Mouse (Mus musculus) heart, embryonic 14.5 days (tissue): ENCODE measurements at regions not wholly inside any gene's neighbourhood (a gene's known extent, or its start where the extent isn't known, plus 50 kb on each side); places are given as distances from the start of the nearest gene placed in this dataset.

Source experiments
- ATAC-seq: fragments of 200-750 bp; cut with Nextera tagmentation; 2 replicates; pipeline ENCODE4 v1.8.0; 2017; ENCODE audit warnings: low read depth, moderate TSS enrichment; ENCODE audit not compliant: insufficient number of reproducible peaks, insufficient read depth, low FRiP score
- H3K27ac ChIP-seq, 2 experiments: fragments of 200-500 bp in 1 of 2; fragments of 300-500 bp in 1 of 2; sonication (generic) in 1 of 2; replicated peaks in 1 of 2; 2 replicates each; pipeline ENCODE4 v1.5.1; 2012 to 2014; ENCODE audit warnings: low read depth in 2 of 2, low read length in 2 of 2, control low read depth in 1 of 2, mild to moderate bottlenecking in 1 of 2, mixed read lengths in 1 of 2; ENCODE audit not compliant: control insufficient read depth in 1 of 2, insufficient read depth in 1 of 2
- H3K27me3 ChIP-seq: fragments of 300-500 bp; sonication (generic); 2 replicates; pipeline ENCODE4 v1.6.1; 2014; ENCODE audit warnings: mild to moderate bottlenecking, low read length, control low read depth; ENCODE audit not compliant: control insufficient read depth, insufficient read depth
- H3K36me3 ChIP-seq: fragments of 300-500 bp; sonication (generic); 2 replicates; pipeline ENCODE4 v1.6.1; 2014; ENCODE audit warnings: mild to moderate bottlenecking, control low read depth, low read length, mixed read lengths; ENCODE audit not compliant: control insufficient read depth, insufficient read depth
- H3K4me1 ChIP-seq, 2 experiments: fragments of 200-500 bp in 1 of 2; fragments of 300-500 bp in 1 of 2; sonication (generic) in 1 of 2; 2 replicates each; pipeline ENCODE4 v1.6.1; 2012 to 2014; ENCODE audit warnings: low read length in 2 of 2, control low read depth in 1 of 2, mixed read lengths in 1 of 2; ENCODE audit not compliant: control insufficient read depth in 2 of 2, insufficient read depth in 2 of 2
- H3K4me2 ChIP-seq: fragments of 300-500 bp; sonication (generic); 2 replicates; pipeline ENCODE4 v1.6.1; 2014; ENCODE audit warnings: mild to moderate bottlenecking, low read length
- H3K4me3 ChIP-seq, 2 experiments: fragments of 200-500 bp in 1 of 2; fragments of 300-500 bp in 1 of 2; sonication (generic) in 1 of 2; 2 replicates each; pipeline ENCODE4 v1.5.1; 2012 to 2014; ENCODE audit warnings: low read length in 2 of 2, mild to moderate bottlenecking in 2 of 2, control low read depth in 1 of 2, low read depth in 1 of 2, moderate library complexity in 1 of 2; ENCODE audit not compliant: control insufficient read depth in 1 of 2, insufficient read depth in 1 of 2
- H3K9ac ChIP-seq: fragments of 300-500 bp; sonication (generic); 2 replicates; pipeline ENCODE4 v1.6.1; 2014; ENCODE audit warnings: mild to moderate bottlenecking, low read length
- H3K9me3 ChIP-seq: fragments of 300-500 bp; sonication (generic); 2 replicates; pipeline ENCODE4 v1.6.1; 2016; ENCODE audit warnings: low read length, control low read depth; ENCODE audit not compliant: control insufficient read depth
- WGBS: fragments of 180-500 bp; shearing (Covaris S2); extraction: QIAGEN DNeasy Blood & Tissue Kit; methylation state at CpG from one replicate; pipeline ENCODE4 v1.1.7; 2014; 5-methylcytosine and 5-hydroxymethylcytosine counted together

- Histone ChIP-seq H3K27me3 (no peaks in the 10 kb centered on the region), H3K4me2 (no peak overlapping the region), H3K4me3 (no peak overlapping the region), H3K27ac (no peak overlapping the region), H3K4me1 (peaks cover 6 to 7% of the 10 kb centered on the region in 2 experiments; a peak in 2 of 4 replicates), H3K9me3 (no peaks in the 10 kb centered on the region; the same call in 1 of the 2 replicates), H3K36me3 (no peaks in the 10 kb centered on the region), H3K9ac (no peak overlapping the region)
- WGBS, result 77% methylated on average over 2 of the region's 2 CpGs
- ATAC-seq, result no peak
These were observed 148.2 kb upstream of the Thbs1 start for GRCm38 (mm10) chr2:117963526-117963925.

GRCm38 (mm10) chr2:117965758-117966157, 145.9 kb upstream of the Thbs1 start:
- no peak for ATAC-seq
- no peaks in the 10 kb centered on the region for H3K36me3 ChIP-seq
- H3K9me3 ChIP-seq, result no peaks in the 10 kb centered on the region; the same call in 1 of the 2 replicates
- WGBS, result 86% methylated on average over 4 of the region's 4 CpGs
- H3K4me3 ChIP-seq, result no peak overlapping the region
- no peak overlapping the region for H3K27ac ChIP-seq
- no peak overlapping the region for H3K9ac ChIP-seq
- no peak overlapping the region for H3K4me2 ChIP-seq
- no peaks in the 10 kb centered on the region for H3K27me3 ChIP-seq
- H3K4me1 ChIP-seq, result peaks cover 6 to 7% of the 10 kb centered on the region in 2 experiments; a peak in 2 of 4 replicates

- no peak overlapping the region for H3K4me2 ChIP-seq
- H3K27me3 ChIP-seq, result no peaks in the 10 kb centered on the region
- 95% methylated on average over 1 of the region's 1 CpGs for whole genome bisulfite sequencing
- no peaks in the 10 kb centered on the region for H3K4me1 ChIP-seq
- H3K9me3 ChIP-seq, result no peaks in the 10 kb centered on the region; the same call in 1 of the 2 replicates
- no peaks in the 10 kb centered on the region for H3K36me3 ChIP-seq
- no peak overlapping the region for H3K27ac ChIP-seq
- ATAC-seq, result no peak
- no peak overlapping the region for H3K9ac ChIP-seq
- H3K4me3 ChIP-seq, result no peak overlapping the region
These were observed 142.9 kb upstream of the Thbs1 start for GRCm38 (mm10) chr2:117968731-117969130.

- no peak for ATAC-seq
- Histone ChIP-seq H3K9me3 (no peaks in the 10 kb centered on the region; the same call in 1 of the 2 replicates), H3K4me1 (no peaks in the 10 kb centered on the region), H3K27me3 (no peaks in the 10 kb centered on the region), H3K27ac (no peak overlapping the region), H3K36me3 (no peaks in the 10 kb centered on the region), H3K9ac (no peak overlapping the region), H3K4me3 (no peak overlapping the region), H3K4me2 (no peak overlapping the region)
- WGBS, result 84% methylated on average over 5 of the region's 5 CpGs
These were observed 141.0 kb upstream of the Thbs1 start for GRCm38 (mm10) chr2:117970631-117971030.

GRCm38 (mm10) chr2:117977033-117977432, 134.6 kb upstream of the Thbs1 start:
- H3K4me2 ChIP-seq, result no peak overlapping the region
- 86% methylated on average over 9 of the region's 9 CpGs for WGBS
- no peak overlapping the region for H3K9ac ChIP-seq
- no peak overlapping the region for H3K27ac ChIP-seq
- no peaks in the 10 kb centered on the region for H3K4me1 ChIP-seq
- H3K4me3 ChIP-seq, result no peak overlapping the region
- no peaks in the 10 kb centered on the region for H3K36me3 ChIP-seq
- ATAC-seq, result no peak
- no peaks in the 10 kb centered on the region for H3K9me3 ChIP-seq
- no peaks in the 10 kb centered on the region for H3K27me3 ChIP-seq

- WGBS, result 79% methylated on average over 2 of the region's 2 CpGs
- ATAC-seq, result no peak
- H3K27me3 ChIP-seq, result no peaks in the 10 kb centered on the region
These were observed 130.8 kb upstream of the Thbs1 start for GRCm38 (mm10) chr2:117980856-117981255.

GRCm38 (mm10) chr2:117984569-117984968, 127.1 kb upstream of the Thbs1 start:
- Histone ChIP-seq H3K36me3 (no peaks in the 10 kb centered on the region), H3K9ac (no peak overlapping the region), H3K4me2 (no peak overlapping the region), H3K27ac (no peak overlapping the region), H3K4me1 (peaks cover 8 to 9% of the 10 kb centered on the region in 2 experiments), H3K9me3 (no peaks in the 10 kb centered on the region), H3K27me3 (no peaks in the 10 kb centered on the region), H3K4me3 (no peak overlapping the region)
- ATAC-seq, result no peak
- WGBS, result 83% methylated on average over 5 of the region's 5 CpGs

More at GRCm38 (mm10) chr2:117980856-117981255, 130.8 kb upstream of the Thbs1 start:
- H3K4me3 ChIP-seq, result no peak overlapping the region
- H3K36me3 ChIP-seq, result no peaks in the 10 kb centered on the region
- H3K27ac ChIP-seq, result no peak overlapping the region
- H3K4me2 ChIP-seq, result no peak overlapping the region
- H3K9me3 ChIP-seq, result no peaks in the 10 kb centered on the region
- no peaks in the 10 kb centered on the region for H3K4me1 ChIP-seq
- no peak overlapping the region for H3K9ac ChIP-seq
